Mouse (Mus musculus) cerebellum, adult 9-10 months (tissue): Measurements from ENCODE around the gene Spata5.
"Not testable (repeated sequence)": the region's sequence is repeated elsewhere in the genome, so short reads cannot be mapped to it uniquely, and the experiment has no call there.

ENCODE experiments used
- DNase-seq: peaks from one replicate; pipeline ENCODE4 v3.0.0; 2022

Spata5 gene

DNA sequence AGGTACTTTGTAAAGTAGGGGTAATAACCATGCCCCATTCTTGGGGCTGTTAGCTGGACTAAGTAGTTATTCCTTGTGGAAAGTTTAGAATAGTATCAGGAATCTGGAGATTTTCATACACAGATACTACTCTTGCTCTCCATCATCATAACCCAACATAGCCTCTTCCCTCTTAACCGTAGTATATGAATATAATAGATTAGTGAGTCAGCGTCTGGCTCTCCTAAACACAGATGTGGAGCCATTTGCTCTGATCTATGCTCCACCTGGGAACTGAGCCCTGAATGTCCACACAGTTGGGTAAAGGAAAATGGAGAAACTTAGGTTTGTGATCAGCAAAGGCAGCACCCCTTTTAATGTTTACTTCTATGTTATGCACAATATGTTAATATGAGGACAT lies 96.7 kb downstream of the Spata5 start:
- no peak for DNase-seq

DNA sequence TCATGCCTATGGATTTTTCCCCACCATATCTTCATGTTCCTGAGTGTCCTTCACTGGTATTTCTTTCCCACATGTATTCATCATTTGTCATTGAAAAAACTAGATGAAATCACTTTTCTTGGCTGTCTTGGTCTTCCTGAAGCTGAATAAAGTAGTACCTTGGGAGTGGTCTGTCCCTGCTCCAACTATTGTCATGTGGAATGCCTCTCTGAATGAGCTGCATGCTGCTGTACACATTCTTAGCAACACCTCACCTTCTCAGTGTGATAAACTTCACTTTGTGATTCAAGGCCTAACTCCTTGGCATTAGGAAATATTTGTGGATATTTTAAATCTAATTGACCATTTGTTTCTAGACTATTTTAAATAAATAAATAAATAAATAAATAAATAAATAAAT lies 98.9 kb downstream of the Spata5 start:
- no peak for DNase-seq

DNA sequence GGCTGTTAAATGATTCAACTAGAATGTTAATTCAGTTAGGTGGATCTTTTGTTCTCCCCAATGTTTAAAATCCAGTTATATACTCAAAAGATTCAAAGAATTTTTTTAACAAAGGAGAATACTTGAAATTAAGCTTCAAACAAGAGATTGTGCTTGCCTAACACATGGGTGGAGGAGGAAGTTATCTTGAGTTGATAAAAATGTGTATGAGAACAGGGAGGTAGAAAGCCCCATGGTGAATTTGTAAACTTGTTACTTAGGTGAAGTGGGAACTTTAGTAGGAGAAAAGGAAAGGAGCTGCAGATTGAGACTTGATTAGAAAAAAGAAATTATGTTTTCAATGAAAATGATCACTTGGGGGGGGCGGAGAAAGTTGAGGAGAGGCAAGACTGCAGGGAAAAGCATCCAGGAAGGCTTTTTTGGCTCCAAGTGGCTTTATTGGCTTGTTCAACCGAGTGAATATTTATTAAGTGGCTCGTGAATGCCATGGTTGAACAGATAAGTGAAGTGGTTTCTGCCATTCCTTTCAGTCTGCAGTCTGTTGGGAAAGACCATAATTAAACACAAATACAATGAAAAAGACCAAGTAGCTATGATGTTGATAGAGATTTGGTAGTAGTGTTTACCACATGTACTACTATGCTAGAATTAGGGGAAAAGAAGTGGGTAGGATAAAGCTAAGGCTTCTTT lies 100.8 kb downstream of the Spata5 start:
- no peak for DNase-seq

DNA sequence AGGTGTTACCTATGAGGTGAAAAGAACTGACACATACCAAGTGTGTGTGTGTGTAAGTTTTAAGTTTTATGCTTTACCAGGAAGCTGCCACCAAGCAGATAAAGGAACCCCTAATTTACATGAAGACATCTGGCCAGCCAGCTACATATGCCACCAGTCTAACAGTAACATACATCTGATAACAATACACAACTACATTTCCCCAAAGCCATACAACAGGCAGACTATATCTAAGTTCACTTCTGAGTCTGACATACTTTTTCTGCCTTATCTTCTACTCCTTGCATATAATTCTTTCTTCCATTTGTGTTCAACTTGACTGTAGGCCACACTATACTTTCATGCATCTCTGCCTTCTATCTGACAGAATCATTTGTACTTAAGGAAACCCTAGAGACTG lies 112.4 kb downstream of the Spata5 start:
- DNase-seq: no peak

DNA sequence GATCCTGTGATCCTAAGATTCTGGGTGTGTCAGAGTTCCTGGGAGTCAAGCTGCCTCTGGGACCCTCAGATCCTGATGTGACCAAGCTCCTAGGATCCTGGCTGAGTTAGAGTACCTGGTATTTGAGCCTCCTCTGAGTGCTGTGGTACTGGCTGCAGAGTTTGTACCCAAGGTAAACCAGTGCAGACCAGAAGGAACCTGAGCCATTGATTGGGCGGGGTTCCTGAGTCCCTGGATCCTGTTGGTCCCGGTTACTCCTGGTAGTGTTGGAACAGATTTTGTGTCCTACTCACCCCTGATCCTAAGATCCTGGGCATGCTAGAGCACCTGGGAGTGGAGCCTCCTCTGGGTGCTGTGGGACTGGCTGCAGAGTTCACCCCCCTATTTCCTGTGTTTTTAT lies 121.0 kb downstream of the Spata5 start:
- not testable (repeated sequence) for DNase-seq

DNA sequence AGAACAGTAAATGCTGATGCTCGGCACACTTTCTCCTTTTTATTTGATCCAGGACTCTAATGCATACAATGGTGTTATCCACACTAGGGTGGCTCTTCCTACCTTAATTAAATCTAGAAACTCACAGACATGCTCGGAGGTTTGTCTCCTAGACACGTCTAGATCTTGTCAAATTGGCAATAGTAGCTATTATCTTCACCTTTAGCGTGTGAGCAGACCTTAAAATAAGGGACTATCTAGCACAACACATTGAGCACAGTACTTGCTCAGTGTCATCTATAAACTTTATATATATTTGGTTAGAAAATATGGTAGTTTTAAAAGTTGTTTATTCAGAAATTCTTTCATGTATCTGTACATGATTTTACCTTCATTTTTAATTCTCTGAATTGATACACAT lies 126.7 kb downstream of the Spata5 start:
- no peak for DNase-seq

DNA sequence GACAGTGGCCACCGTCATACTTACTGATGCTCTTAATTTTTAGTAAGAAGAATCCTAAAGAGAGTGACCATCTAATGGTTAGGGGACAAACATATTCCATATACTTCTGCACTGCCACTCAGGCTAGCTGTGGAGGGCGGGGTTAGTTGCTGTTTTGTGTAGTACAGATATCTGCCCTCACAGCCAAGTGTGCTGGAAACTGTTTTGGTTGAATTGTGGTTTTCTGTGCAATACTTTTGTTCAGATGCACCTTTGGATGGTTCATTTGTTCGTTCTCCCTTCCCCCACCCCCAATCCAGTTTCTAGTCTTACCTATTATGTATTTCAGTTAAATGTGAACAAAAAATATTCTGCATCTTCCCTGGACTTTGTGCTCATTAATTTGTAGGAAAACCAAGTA lies 130.5 kb downstream of the Spata5 start:
- no peak for DNase-seq

DNA sequence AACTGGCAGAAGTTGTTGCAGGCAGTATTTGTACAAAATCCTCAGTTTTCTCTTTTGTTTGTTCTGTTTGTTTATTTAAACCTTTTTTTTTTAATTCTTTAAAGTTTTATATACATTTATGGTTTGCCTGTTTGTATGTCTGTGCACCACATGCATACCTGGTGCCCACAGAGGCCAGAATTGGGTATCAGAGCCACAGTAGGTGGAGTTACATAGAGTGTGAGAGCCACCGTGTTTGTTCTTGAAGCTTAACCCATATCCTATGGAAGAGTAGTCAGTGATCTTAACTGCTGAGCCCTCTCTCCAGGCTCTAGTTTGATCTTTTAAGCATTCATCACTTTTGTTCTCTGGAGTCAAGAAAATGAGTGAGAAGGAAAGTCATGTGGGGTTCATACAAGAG lies 130.9 kb downstream of the Spata5 start:
- no peak for DNase-seq

DNA sequence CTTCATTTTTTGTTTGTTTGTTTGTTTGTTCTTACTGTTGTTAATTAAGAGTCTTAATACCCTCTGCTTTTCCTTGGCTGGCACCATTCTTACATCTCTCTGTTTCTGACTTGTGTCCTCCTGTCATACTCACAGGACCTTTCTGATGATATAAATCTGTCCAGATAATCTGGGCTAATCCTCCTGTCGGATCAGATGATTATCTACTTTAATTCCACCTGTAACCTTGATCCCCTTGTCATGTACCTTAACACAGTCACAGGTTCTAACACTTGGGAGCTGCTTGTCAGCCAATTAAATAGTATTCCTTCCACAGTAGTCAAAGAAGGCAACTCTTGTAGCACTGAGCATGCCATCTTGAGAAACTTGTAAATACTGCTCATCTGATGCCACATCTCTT lies 131.8 kb downstream of the Spata5 start:
- no peak for DNase-seq

DNA sequence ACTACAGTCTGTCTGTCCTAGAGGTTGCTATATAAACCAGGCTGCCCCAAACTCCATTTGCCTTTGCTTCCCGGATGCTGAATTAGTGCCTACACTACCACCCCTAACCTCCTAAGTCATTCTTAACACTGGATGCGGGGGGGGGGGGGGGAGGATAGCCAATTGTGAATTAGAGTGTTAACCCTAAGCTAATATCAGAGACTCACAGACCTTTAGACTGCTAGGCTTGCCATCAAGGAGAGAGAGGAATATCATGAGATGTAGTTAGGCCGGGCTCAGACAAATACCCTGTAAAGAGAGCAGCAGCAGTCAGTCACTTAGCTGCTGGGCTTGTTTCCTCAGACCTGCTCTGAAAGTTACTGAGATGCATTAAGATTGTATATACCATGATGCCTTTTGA lies 132.5 kb downstream of the Spata5 start:
- no peak for DNase-seq

DNA sequence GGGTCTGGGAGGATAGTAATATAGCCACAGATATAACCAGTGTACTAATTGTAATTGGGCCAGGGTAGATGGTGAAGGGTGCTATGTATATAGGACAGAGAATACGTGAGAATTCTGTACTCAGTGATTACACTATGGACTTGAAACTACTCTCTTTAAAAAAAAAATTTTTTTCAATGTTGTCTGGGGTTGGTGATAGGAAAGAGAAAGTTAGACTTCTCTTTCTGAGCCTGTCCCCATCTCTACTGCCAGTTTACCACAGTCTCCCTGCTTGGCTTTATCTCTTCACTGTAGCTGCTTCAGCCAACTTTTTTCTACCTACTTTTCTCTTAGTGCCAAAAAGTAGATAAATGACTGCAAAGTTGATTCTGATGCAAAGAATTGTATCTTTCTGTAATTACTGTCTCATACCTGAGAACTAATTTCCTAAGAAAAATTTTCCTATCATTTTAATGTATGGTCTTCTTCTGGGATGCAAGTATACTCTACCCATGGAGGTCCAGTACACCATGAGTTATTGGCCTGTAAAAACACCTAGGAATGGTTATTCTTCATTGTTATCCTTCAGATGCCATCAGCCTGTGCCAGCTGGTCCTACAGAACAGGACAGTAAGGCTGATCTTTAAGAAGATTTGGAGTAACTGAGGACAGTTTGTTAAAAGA lies 133.8 kb downstream of the Spata5 start:
- DNase-seq: no peak

DNA sequence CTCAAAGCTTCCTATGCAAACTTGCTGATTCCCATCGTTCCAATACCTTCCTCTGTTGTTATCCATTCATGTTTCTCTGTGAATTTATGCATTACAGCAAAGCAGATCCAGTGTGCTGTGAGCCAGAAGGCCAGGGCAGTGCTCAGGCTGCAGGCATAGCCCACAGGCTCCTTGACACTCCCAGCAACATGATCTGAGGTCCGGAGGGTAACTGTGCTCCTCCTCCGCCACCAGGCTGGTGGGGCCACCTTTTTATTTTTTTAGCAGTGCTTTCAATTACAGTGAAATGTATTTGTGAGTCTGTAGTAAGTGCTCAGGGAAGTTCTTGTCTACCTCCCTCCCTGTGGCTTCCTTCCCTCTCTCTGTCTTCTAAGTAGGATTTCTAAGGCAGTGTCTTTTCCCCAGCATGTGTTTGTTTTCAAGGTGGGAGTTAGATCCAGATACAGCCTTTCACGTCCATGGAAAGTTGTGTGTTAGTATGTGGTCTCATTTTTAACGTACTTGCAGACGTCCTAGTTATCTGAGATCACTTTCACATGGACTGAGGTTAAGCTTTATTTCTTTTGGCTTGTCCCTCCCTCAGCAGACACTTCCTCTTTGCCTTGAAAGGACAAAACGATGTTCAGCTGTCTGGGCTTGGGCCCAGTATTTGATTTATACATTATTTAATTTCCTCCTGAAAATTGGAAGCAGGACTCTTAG lies 136.9 kb downstream of the Spata5 start:
- no peak for DNase-seq

DNA sequence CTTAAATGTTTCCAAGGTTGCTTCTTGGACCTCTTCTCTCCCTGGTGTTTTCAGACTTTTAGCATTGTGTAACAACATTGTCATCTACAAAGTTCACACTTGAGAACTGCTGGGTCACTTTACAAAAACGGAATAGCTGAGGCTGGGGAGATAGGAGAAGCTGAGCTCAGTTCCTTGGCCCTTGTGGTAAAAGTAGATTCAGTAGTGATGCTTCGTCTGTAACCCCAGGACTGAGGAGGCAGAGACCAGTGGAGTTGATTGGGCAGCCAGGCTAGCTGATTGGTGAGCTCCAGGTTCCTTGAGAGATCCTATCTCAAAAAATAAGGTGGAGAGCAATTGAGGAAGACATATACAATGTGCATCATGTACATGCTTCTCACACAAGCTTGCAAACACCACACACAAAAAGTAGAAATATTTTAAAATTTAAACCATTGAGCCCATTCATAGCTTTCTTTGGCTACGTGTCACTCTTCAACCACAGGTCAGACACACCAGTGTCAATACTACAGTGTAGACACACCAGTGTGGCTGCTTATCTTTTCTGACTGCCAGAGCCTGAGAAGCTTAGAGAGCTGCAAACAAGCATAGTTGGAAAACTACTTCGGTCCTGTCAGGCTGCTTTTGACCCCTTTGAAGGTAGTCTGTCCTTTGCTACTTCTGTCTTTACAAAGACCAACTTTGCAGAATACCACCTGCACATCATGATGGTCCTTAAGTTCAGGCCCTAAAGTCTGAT lies 138.2 kb downstream of the Spata5 start:
- DNase-seq: no peak

DNA sequence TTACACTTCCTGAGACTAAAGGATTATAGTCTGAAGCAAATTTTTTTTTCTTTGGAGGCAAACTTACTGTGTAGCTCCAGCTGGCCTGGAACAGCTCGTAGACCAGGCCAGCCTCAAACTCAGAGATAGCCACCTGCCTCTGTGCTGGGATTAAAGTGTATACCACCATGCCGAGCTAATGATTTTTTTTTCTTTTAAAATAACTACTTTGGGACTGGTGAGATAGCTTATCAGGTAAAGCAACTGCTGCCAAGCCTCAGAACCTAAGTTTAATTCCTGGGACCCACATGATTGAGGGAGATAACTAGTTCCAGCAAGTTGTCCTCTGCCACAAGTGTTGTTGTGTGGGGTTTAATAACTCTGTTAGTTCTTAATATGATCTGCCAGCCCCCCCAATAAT lies 139.6 kb downstream of the Spata5 start:
- no peak for DNase-seq

DNA sequence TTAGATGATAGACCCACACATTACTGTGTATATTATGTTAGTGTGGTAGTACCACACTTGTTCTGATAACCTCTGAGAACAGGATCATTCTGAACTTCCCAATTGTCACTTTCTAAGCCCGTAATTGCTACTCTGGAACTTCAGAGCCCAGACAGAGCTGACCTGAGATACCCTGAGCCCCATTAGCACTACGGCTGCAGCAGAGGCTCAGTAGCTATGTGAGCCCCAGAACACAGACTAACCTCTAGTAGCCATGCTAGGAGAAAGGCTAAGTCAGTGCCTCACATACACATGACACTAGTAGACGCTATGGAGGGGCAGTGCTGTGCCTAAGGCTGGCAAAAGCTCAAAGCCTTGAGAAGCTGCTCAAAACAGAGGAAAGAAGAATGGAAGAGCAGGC lies 141.8 kb downstream of the Spata5 start:
- no peak for DNase-seq

DNA sequence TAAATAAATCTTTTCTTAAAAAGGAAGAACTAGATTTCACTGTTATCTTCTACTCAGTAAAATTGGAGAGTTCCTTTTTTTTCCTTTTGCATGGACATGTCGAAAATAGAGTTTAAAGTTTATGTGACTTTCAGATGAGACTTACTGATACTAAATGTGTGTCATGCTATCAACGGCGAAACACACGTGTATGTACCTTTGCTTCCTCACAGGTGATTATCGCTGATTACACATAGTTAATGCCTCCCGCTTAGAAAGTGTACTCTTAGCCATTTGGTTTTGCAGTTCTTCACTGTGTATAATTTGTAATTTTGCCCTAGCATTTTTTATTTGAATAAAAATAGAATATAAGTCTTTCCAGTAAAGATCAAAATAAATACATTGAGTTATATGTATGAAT lies 146.4 kb downstream of the Spata5 start:
- DNase-seq: no peak

DNA sequence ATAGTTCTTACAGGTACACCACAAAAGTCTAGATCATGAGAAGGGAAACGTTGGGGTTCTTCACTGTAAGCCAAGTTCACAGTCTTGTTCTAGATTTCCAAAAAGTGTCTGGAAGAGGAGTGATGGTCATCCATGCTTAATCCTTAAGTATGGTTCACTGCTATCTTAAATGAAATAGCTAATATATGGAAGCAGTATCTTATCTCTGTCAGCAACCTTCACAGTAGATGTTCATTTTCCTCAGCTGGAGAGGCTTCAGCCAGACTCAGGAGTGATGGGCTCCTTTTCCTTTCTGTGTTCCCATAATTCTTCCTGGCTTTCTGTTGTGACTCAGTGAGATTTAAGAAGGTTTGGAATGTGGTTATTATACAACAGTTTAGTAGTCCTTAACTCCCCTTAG lies 147.8 kb downstream of the Spata5 start:
- DNase-seq: no peak

DNA sequence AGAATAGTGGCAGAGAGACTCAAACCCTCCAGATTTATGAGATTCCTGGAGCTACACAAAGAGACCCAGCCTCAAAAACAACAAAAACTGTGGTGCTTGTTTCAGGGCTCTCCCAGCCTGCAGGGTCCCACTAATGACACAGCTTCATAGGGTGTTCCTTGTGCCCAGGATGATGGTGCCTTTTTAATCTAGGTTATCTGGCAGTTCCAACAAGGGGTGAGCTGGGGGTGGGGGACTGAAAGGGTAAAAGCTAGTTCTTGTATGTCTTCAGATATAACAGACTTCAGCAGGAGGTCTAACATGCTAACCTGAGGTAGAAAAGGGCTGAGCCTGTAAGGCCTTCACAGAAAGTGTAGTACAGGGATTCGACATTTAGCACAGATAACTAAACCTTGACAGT lies 149.1 kb downstream of the Spata5 start:
- no peak for DNase-seq

DNA sequence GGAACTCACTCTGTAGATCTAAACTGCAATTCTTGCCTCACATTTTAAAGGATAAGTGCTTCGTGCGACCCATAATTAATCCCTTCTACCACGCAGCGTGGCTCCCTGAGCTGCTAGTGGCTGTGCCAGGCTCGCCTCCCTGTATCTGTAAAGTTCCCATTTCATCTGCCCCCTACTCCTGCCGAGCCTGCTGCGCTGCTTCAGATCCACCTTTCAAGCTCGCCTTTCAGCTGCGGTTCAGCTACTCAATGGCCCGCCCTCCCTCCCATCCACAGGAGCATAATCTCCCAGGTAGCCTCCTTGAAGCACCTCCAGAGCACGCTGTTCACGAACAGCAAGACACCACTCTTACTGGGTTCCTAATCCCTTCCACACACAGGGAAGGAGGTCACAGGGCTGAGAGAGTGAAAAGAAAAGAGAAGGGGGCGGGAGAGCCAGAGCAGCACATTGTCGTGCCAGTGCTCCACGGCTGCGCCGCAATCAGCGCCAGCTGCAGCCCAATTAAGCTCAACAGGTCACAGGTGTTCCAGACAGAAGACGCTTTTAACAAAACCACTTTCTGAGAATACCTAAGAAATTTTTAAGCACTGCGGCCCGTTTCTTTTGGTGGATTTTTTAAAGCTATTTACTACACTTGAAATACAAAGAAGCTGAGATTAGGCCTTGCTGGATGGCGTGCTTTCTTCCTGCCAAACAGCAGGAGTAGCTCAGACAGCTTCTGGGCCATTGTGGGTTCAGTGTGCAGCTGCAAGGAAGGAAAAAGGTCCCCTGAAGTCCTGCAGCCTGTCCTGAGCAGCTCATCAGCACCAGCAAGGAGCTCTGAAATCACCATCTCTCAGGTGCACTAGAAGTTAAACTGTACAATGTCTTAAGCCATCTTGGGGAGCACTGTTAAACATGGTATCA lies 150.2 kb downstream of the Spata5 start:
- DNase-seq: no peak

DNA sequence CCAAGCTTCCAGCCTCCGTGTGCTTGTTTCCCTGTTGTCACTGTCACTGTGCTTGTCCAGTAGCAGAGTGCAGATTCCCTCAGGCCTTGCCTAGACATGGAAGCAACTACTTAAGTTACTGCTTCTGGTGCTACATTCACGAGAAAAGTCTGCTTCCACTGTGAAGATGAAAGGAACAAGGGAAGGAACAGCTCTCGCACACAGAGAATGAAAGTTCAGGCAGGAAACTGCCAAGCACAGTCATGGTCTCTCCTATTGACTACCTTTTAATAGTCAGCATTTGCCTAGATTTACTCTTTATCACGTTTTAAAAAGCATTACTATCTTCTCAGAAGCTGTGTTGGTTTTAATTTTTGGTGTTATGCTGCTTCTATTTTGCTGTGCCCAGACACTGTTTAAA lies 151.9 kb downstream of the Spata5 start:
- no peak for DNase-seq

DNA sequence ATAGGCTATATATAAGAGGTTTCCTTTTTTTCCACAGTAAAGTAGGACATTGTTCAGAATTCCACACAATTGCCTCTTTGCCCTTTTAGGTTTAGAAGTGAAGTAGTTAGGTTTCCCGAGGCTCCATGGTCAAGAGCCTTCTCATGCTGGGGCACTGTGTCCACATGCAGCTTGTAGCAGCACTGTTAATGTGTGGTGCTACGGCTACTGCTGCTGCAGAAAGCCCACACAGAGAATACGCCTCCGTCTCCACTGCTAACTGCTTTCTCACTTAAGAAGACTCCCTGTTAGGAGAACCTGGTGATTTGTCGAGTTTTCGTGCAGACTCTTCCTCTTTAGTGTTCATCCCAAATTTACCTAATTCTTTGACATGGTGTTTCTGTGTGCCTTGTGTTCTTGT lies 152.4 kb downstream of the Spata5 start:
- DNase-seq: no peak

DNA sequence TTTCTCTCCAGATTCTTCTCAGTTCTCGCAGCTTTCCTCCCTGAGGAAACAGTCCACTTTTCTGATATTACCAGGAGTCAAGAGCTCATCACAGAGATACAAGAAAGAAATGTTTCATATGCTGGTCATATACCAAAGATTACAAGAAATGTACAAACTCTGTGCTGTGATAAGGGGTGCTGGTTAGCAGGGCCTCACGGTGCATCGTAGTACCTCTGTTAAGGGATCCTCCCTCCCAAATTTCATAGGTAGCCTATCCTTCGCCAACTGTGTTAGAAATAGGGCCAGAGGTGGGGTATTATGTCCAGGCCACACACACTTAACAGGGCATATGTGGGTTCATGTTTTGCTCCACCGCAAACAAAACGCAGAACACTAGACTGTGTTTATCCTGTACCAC lies 157.1 kb downstream of the Spata5 start:
- no peak for DNase-seq

DNA sequence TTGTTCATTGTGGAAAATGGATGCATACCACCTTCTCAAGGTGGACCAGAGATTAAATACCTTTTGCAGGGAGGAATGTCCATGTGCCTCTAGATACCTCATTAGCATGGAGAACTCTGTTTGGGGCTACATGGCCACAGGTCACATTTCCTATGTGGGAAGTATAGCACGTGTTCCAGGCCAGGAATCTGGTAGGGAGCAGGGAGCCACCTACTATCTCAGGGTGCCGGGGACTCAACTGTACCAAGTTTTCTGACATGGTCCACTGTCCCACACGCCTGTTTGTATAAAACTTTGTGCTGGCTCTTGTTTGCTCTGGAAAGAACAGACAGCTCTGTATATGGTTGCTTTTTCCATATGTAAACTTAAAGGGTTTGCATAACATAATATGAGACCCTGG lies 158.0 kb downstream of the Spata5 start:
- no peak for DNase-seq
